In the genomic region with DNA sequence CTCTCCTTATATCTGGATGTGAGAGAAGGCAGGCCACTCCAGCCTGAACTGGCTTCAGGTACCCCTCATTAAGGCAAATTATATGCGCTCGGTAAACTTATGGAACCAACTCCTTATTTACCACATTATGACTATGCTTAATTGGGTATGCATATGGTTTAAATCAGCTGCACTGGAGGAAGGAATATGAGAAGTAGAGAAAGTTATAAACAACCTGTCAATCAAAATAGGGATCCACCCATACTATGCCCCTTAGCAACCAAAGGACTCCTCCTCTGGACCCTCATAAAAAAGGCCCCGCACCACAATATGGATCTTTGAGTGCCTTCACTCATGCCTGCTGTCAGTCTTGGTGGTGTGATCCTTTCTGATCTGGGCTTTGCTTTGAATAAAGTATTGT, we compare ENCODE assay signal across 16 mouse cellular contexts.
"Had no signal": no experiment of that assay in that cellular context is flagged by ENCODE, and none has a peak within 500 bp of the region (broad histone marks: within the 10 kb centered on the region; RNA-seq: fewer than 3 reads in every experiment).

No protein-coding gene starts in this region.

- H3K27ac ChIP-seq: kidney, postnatal 0 days; liver, embryonic 13.5 days had no signal

- ATAC-seq: midbrain, embryonic 13.5 days; midbrain, embryonic 16.5 days had no signal

- H3K4me1 ChIP-seq: liver, embryonic 13.5 days had no signal

- H3K4me3 ChIP-seq: layer of hippocampus, adult 2 months; liver, embryonic 13.5 days; midbrain, embryonic 13.5 days; myocyte; neural tube, embryonic 13.5 days had no signal

- H3K36me3 ChIP-seq: liver, embryonic 13.5 days; midbrain, embryonic 13.5 days; neural tube, embryonic 13.5 days had no signal

- H3K9ac ChIP-seq: liver, embryonic 13.5 days; midbrain, embryonic 13.5 days; neural tube, embryonic 13.5 days had no signal

- H3K9me3 ChIP-seq: liver, embryonic 13.5 days; midbrain, embryonic 13.5 days; neural tube, embryonic 13.5 days had no signal

- DNase-seq: kidney, adult 18-20 months; kidney, adult 9 months; kidney, postnatal 25 days; layer of hippocampus, adult 9-11 months; liver, embryonic 13.5 days; lung, adult 2 months; lung, postnatal 14 days; lung, postnatal 4 days; thymus, adult 18-20 months; thymus, postnatal 36 days had no signal

- H3K4me2 ChIP-seq: liver, embryonic 13.5 days; midbrain, embryonic 13.5 days; neural tube, embryonic 13.5 days had no signal

- H3K27me3 ChIP-seq: liver, embryonic 13.5 days; midbrain, embryonic 13.5 days; neural tube, embryonic 13.5 days had no signal
